Mouse (Mus musculus): ENCODE measurements around the gene Sema6d. TPM values are rescaled to one million over a fixed set of nuclear protein-coding genes. Genes with fewer than 3 reads are reported as not detected.
A peak's percentile ranks its signal among the peaks of the same experiment; 100 is the strongest.

The Sema6d gene
- 10 to 100 TPM; 44.5 to 49.2 TPM for total RNA-seq (2021)

GRCm38 (mm10) chr2:124089813-124090230 is at the start of gene Sema6d:
Sema6d (plus strand) TSS chr2:124089969.
- peak in 1 of 2 experiments; percentile 56 for DNase-seq (ENCODE audit: low spot score in 2 of 2)
- intact Hi-C loops (cut with DNase I) = loop anchor here (5.0 to 10.0 kb wide), 6 partner anchors 165 to 1263 kb away; no protein-coding TSS in a partner anchor

- intact Hi-C loops (cut with DNase I) = no loop called here
- no peak for DNase-seq (ENCODE audit: low spot score in 2 of 2)
Measured at GRCm38 (mm10) chr2:124059910-124060309, 29.9 kb upstream of the Sema6d start.

GRCm38 (mm10) chr2:124068380-124068779 is 21.4 kb upstream of the Sema6d start:
- peak in 1 of 2 experiments; percentile 13 for DNase-seq (ENCODE audit: low spot score in 2 of 2)
- intact Hi-C loops (cut with DNase I) = no loop called here

- intact Hi-C loops (cut with DNase I) = no loop called here
- no peak for DNase-seq (ENCODE audit: low spot score in 2 of 2)
Measured at GRCm38 (mm10) chr2:124070664-124071063, 19.1 kb upstream of the Sema6d start.

- no peak for DNase-seq (ENCODE audit: low spot score in 2 of 2)
- intact Hi-C loops (cut with DNase I) = no loop called here
Measured at GRCm38 (mm10) chr2:124071380-124071779, 18.4 kb upstream of the Sema6d start.

- intact Hi-C loops (cut with DNase I) = loop anchor here (5.0 to 10.0 kb wide), 5 partner anchors 778 to 1263 kb away; no protein-coding TSS in a partner anchor
- peak; percentile 47 to 49 for DNase-seq (ENCODE audit: low spot score in 2 of 2)
Measured at GRCm38 (mm10) chr2:124090231-124091141, 717 bp downstream of the Sema6d start.

- intact Hi-C loops (cut with DNase I) = loop anchor here (5.0 to 10.0 kb wide), 4 partner anchors 508 to 1115 kb away; no protein-coding TSS in a partner anchor
- DNase-seq (ENCODE audit: low spot score in 2 of 2) = no peak
Measured at GRCm38 (mm10) chr2:124099697-124100096, 9.9 kb downstream of the Sema6d start.

- DNase-seq (ENCODE audit: low spot score in 2 of 2) = peak; percentile 73 to 78
- intact Hi-C loops (cut with DNase I) = loop anchor here (1.0 to 5.0 kb wide), 3 partner anchors 507 to 1087 kb away; no protein-coding TSS in a partner anchor
Measured at GRCm38 (mm10) chr2:124100486-124101200, 10.9 kb downstream of the Sema6d start.

GRCm38 (mm10) chr2:124101201-124101517 is 11.4 kb downstream of the Sema6d start:
- DNase-seq (ENCODE audit: low spot score in 2 of 2) = no peak
- intact Hi-C loops (cut with DNase I) = loop anchor here (1.0 to 5.0 kb wide), 3 partner anchors 506 to 1086 kb away; no protein-coding TSS in a partner anchor

- intact Hi-C loops (cut with DNase I) = loop anchor here (1.0 to 5.0 kb wide), 3 partner anchors 506 to 1086 kb away; no protein-coding TSS in a partner anchor
- peak; percentile 16 to 25 for DNase-seq (ENCODE audit: low spot score in 2 of 2)
Measured at GRCm38 (mm10) chr2:124101580-124101979, 11.8 kb downstream of the Sema6d start.

- intact Hi-C loops (cut with DNase I) = loop anchor here (5.0 kb wide), 2 partner anchors 504 to 1084 kb away; no protein-coding TSS in a partner anchor
- DNase-seq (ENCODE audit: low spot score in 2 of 2) = peak in 1 of 2 experiments; percentile 26
Measured at GRCm38 (mm10) chr2:124103277-124103676, 13.5 kb downstream of the Sema6d start.

- DNase-seq (ENCODE audit: low spot score in 2 of 2) = no peak
- intact Hi-C loops (cut with DNase I) = no loop called here
Measured at GRCm38 (mm10) chr2:124118469-124119243, 28.9 kb downstream of the Sema6d start.

GRCm38 (mm10) chr2:124120355-124120754 is 30.6 kb downstream of the Sema6d start:
- intact Hi-C loops (cut with DNase I) = loop anchor here (10.0 kb wide), 1 partner anchor 174 kb away; no protein-coding TSS in a partner anchor

GRCm38 (mm10) chr2:124121539-124121938 is 31.8 kb downstream of the Sema6d start:
- no peak for DNase-seq (ENCODE audit: low spot score in 2 of 2)
- intact Hi-C loops (cut with DNase I) = loop anchor here (10.0 kb wide), 1 partner anchor 173 kb away; no protein-coding TSS in a partner anchor

More at GRCm38 (mm10) chr2:124120355-124120754, 30.6 kb downstream of the Sema6d start:
- no peak for DNase-seq (ENCODE audit: low spot score in 2 of 2)

GRCm38 (mm10) chr2:124125504-124125903 is 35.7 kb downstream of the Sema6d start:
- intact Hi-C loops (cut with DNase I) = loop anchor here (10.0 kb wide), 1 partner anchor 169 kb away; no protein-coding TSS in a partner anchor
- DNase-seq (ENCODE audit: low spot score in 2 of 2) = no peak

GRCm38 (mm10) chr2:124126853-124127252 is 37.1 kb downstream of the Sema6d start:
- intact Hi-C loops (cut with DNase I) = loop anchor here (10.0 kb wide), 1 partner anchor 168 kb away; no protein-coding TSS in a partner anchor
- peak in 1 of 2 experiments; percentile 78 for DNase-seq (ENCODE audit: low spot score in 2 of 2)

- intact Hi-C loops (cut with DNase I) = no loop called here
- no peak for DNase-seq (ENCODE audit: low spot score in 2 of 2)
Measured at GRCm38 (mm10) chr2:124130876-124131275, 41.1 kb downstream of the Sema6d start.

- DNase-seq (ENCODE audit: low spot score in 2 of 2) = no peak
- intact Hi-C loops (cut with DNase I) = no loop called here
Measured at GRCm38 (mm10) chr2:124141510-124142044, 51.8 kb downstream of the Sema6d start.

GRCm38 (mm10) chr2:124145528-124145927 is 55.8 kb downstream of the Sema6d start:
- DNase-seq (ENCODE audit: low spot score in 2 of 2) = no peak
- intact Hi-C loops (cut with DNase I) = no loop called here
